Mouse (Mus musculus) liver, adult 2 months (tissue): ENCODE results near the gene Nucks1. TPM values are rescaled to one million over a fixed set of nuclear protein-coding genes. Genes with fewer than 3 reads are reported as not detected.
A peak's percentile ranks its signal among the peaks of the same experiment; 100 is the strongest.

Experiments
- DNase-seq: peaks from one replicate; pipeline ENCODE4 v3.0.0-alpha.2; 2011; ENCODE audit warnings: low read depth, low spot score; ENCODE audit errors: extremely low read depth
- H3K27ac ChIP-seq: fragments of 200-500 bp; replicated peaks from 2 replicates; pipeline ENCODE4 v1.5.1; 2012; ENCODE audit warnings: low read depth, mild to moderate bottlenecking, control low read depth, inconsistent platforms, low read length; ENCODE audit not compliant: insufficient read depth
- H3K27me3 ChIP-seq: fragments of 200-500 bp; 2 replicates; pipeline ENCODE4 v1.6.1; 2012; ENCODE audit warnings: mild to moderate bottlenecking, moderate library complexity, low read length, inconsistent platforms; ENCODE audit not compliant: control insufficient read depth, insufficient read depth
- H3K36me3 ChIP-seq: fragments of 200-500 bp; 2 replicates; pipeline ENCODE4 v1.6.1; 2012; ENCODE audit warnings: low read length, inconsistent platforms; ENCODE audit not compliant: control insufficient read depth, insufficient read depth
- H3K4me1 ChIP-seq: fragments of 200-500 bp; 2 replicates; pipeline ENCODE4 v1.6.1; 2011; ENCODE audit warnings: low read length; ENCODE audit not compliant: control insufficient read depth, insufficient read depth
- H3K4me3 ChIP-seq: fragments of 200-500 bp; 2 replicates; pipeline ENCODE4 v1.5.1; 2011; ENCODE audit warnings: low read depth, mild to moderate bottlenecking, control low read depth, low read length, moderate library complexity; ENCODE audit not compliant: insufficient read depth
- H3K79me2 ChIP-seq: fragments of 200-500 bp; 2 replicates; pipeline ENCODE4 v1.6.1; 2012; ENCODE audit warnings: inconsistent platforms, mild to moderate bottlenecking, low read length, moderate library complexity; ENCODE audit not compliant: control insufficient read depth, insufficient read depth
- H3K9ac ChIP-seq: fragments of 200-500 bp; 2 replicates; pipeline ENCODE4 v1.6.1; 2012; ENCODE audit warnings: low read depth, mild to moderate bottlenecking, control low read depth, inconsistent platforms, low read length
- CTCF ChIP-seq: fragments of 200-500 bp; IDR thresholded peaks from 2 replicates; pipeline ENCODE4 v1.5.1; 2011; ENCODE audit warnings: low read depth, low read length, control low read depth
- POLR2A ChIP-seq: fragments of 200-500 bp; IDR thresholded peaks from 2 replicates; pipeline ENCODE4 v1.6.1; 2011; ENCODE audit warnings: low read length, control low read depth; ENCODE audit not compliant: insufficient read depth; ENCODE audit errors: extremely low read depth
- WGBS: fragments of 180-500 bp; shearing (Covaris S2); methylation state at CpG from one replicate; pipeline ENCODE4 v1.1.7; 2018; 5-methylcytosine and 5-hydroxymethylcytosine counted together
- polyA plus RNA-seq: library from polyadenylated mRNA; depleted of rRNA; stranded (reverse); fragments of >200 nt; gene quantifications from 2 replicates; pipeline ENCODE4 v1.2.3, GENCODE M21; 2012; rRNA removed
- total RNA-seq: library from RNA; depleted of rRNA; stranded (reverse); fragments of >200 nt; gene quantifications from 2 replicates; pipeline ENCODE4 v1.2.3, GENCODE M21; 2014; rRNA removed

Nucks1 gene
- total RNA-seq (46.1 and 52.5 TPM in 2 replicates), polyA plus RNA-seq (5.1 and 6.0 TPM in 2 replicates)

- TF ChIP-seq CTCF (peak; percentile 34), POLR2A (no peak)
- DNase-seq: peak; percentile 93
Observed at GRCm38 (mm10) chr1:131910001-131910648, at the start of gene Nucks1. Gene Nucks1 (plus strand): TSS chr1:131910534.

GRCm38 (mm10) chr1:131861811-131862210 lies 48.5 kb upstream of the Nucks1 start:
- Histone ChIP-seq H3K27ac (no peak overlapping the region), H3K27me3 (no peaks in the 10 kb centered on the region), H3K4me1 (no peaks in the 10 kb centered on the region), H3K4me3 (no peak overlapping the region), H3K9ac (no peak overlapping the region), H3K79me2 (no peaks in the 10 kb centered on the region), H3K36me3 (no peaks in the 10 kb centered on the region)
- TF ChIP-seq CTCF: no peak
- TF ChIP-seq POLR2A: no peak
- no peak for DNase-seq
- 79% methylated on average over 4 of the region's 4 CpGs for WGBS

More at GRCm38 (mm10) chr1:131910001-131910648, at the start of gene Nucks1:
- peak within 1 kb of the TSS; percentile 89 for H3K27ac ChIP-seq
- peak within 1 kb of the TSS; percentile 98 for H3K9ac ChIP-seq
- under 1% methylated on average over 35 of the region's 35 CpGs for WGBS
- no peaks in the 10 kb centered on the region for H3K36me3 ChIP-seq
- H3K27me3 ChIP-seq: no peaks in the 10 kb centered on the region
- H3K4me3 ChIP-seq: peak within 1 kb of the TSS; percentile 91
- H3K79me2 ChIP-seq: peaks cover 10% of the 10 kb centered on the region; the same call in 1 of the 2 replicates
- peaks cover 6% of the 10 kb centered on the region; the same call in 1 of the 2 replicates for H3K4me1 ChIP-seq

GRCm38 (mm10) chr1:131865596-131865995 lies 44.7 kb upstream of the Nucks1 start:
- DNase-seq: no peak

GRCm38 (mm10) chr1:131866304-131866999 lies 43.9 kb upstream of the Nucks1 start:
- no peak overlapping the region for H3K4me3 ChIP-seq
- H3K27ac ChIP-seq: no peak overlapping the region
- H3K4me1 ChIP-seq: peaks cover 2% of the 10 kb centered on the region; the same call in 1 of the 2 replicates
- H3K36me3 ChIP-seq: peaks cover 2% of the 10 kb centered on the region; the same call in 1 of the 2 replicates
- TF ChIP-seq CTCF (no peak), POLR2A (no peak)
- H3K27me3 ChIP-seq: no peaks in the 10 kb centered on the region
- H3K9ac ChIP-seq: no peak overlapping the region
- no peaks in the 10 kb centered on the region for H3K79me2 ChIP-seq
- DNase-seq: peak; percentile 13
- 63% methylated on average over 6 of the region's 6 CpGs for WGBS

More at GRCm38 (mm10) chr1:131865596-131865995, 44.7 kb upstream of the Nucks1 start:
- TF ChIP-seq CTCF (no peak), POLR2A (no peak)
- Histone ChIP-seq H3K4me3 (no peak overlapping the region), H3K4me1 (peaks cover 2% of the 10 kb centered on the region; the same call in 1 of the 2 replicates), H3K9ac (no peak overlapping the region), H3K36me3 (peaks cover 2% of the 10 kb centered on the region; the same call in 1 of the 2 replicates), H3K79me2 (no peaks in the 10 kb centered on the region), H3K27ac (no peak overlapping the region), H3K27me3 (no peaks in the 10 kb centered on the region)
- 87% methylated on average over 5 of the region's 5 CpGs for WGBS

- peak within 1 kb of the TSS; percentile 75 for H3K4me3 ChIP-seq
- H3K36me3 ChIP-seq: peaks cover 4% of the 10 kb centered on the region; the same call in 1 of the 2 replicates
- DNase-seq: peak; percentile 94
- H3K4me1 ChIP-seq: peaks cover 2% of the 10 kb centered on the region; the same call in 1 of the 2 replicates
- peak within 1 kb of the TSS; percentile 62 for H3K27ac ChIP-seq
- H3K79me2 ChIP-seq: no peaks in the 10 kb centered on the region
- peak within 1 kb of the TSS; percentile 81 for H3K9ac ChIP-seq
- under 1% methylated on average over 46 of the region's 46 CpGs for WGBS
- H3K27me3 ChIP-seq: no peaks in the 10 kb centered on the region
- 0 out of 2 replicates have a peak, but pooled peaks have one; percentile 38 for TF ChIP-seq POLR2A
- TF ChIP-seq CTCF: peak; percentile 92
Observed at GRCm38 (mm10) chr1:131867093-131867945, 43.0 kb upstream of the Nucks1 start, which contains the start of gene Rab29. Gene Rab29 (plus strand): TSS chr1:131867224.
